Mouse (Mus musculus) C2C12 (cell line): ENCODE measurements around the gene Dph7.

Source experiments
- CEBPB ChIP-seq: IDR thresholded peaks from one replicate; pipeline ENCODE4 v1.6.1; 2011; ENCODE audit warnings: low read depth, mild to moderate bottlenecking, control low read depth, moderate library complexity
- CTCF ChIP-seq: IDR thresholded peaks from one replicate; pipeline ENCODE4 v1.5.1; 2011; ENCODE audit not compliant: control insufficient read depth, insufficient read depth, insufficient read length
- MAX ChIP-seq: IDR thresholded peaks from one replicate; pipeline ENCODE4 v1.6.1; 2011; ENCODE audit warnings: mild to moderate bottlenecking, control low read depth
- USF1 ChIP-seq: IDR thresholded peaks from one replicate; pipeline ENCODE4 v1.6.1; 2011; ENCODE audit warnings: low read depth, mild to moderate bottlenecking, control low read depth, moderate library complexity

- TF ChIP-seq CTCF = no peak
- no peak for TF ChIP-seq CEBPB
- TF ChIP-seq USF1 = no peak
- no peak for TF ChIP-seq MAX
These were observed 47.4 kb upstream of the Dph7 start for GRCm38 (mm10) chr2:24914762-24915161.
